Mouse (Mus musculus) right cerebral cortex, adult 2 months (tissue): Measurements from ENCODE around the gene Fcrl5.

ENCODE experiments used
- DNase-seq, 2 experiments: peaks; one replicate each; pipeline ENCODE4 v3.0.0; 2021 to 2022; ENCODE audit warnings: low spot score in 2 of 2

Fcrl5 gene

DNA sequence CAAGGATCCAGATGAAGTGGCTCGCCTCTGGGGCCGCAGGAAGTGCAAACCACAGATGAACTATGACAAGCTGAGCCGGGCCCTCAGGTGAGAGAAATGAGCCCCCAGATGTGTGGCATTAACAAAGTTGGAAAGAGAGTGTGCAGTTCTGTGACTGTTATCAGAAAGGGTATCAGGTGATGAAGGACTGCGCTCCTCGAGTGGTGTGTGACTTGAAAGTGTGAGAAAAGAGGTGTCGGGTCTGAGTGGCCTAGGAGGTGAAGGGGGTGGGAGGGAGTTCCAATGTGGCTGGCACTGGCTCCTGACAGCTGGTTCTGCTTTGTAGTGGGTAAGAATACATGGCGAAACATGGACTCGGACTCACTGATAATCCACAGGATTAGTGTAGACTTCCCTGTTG is 92.4 kb downstream of the Fcrl5 start:
- no peak for DNase-seq

DNA sequence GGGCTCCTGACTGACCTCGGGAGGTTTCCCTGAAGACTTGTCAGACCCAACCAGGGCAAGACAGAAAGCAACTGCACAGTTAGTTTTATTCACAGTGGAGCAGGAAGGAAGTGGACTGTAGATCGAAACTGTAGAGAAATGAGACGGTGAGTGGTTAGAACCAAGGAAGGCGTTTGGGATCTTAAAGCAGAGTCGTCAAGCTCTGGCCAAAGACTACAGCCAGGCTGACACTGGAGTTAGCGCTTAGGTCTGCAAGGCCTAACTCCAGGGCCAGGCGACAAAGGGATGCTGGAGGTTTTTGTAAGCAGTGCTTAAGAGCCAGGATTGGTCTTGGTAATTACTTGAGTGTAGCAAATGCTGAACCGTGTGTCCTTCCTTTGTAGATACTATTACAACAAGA is 93.3 kb downstream of the Fcrl5 start:
- no peak for DNase-seq

DNA sequence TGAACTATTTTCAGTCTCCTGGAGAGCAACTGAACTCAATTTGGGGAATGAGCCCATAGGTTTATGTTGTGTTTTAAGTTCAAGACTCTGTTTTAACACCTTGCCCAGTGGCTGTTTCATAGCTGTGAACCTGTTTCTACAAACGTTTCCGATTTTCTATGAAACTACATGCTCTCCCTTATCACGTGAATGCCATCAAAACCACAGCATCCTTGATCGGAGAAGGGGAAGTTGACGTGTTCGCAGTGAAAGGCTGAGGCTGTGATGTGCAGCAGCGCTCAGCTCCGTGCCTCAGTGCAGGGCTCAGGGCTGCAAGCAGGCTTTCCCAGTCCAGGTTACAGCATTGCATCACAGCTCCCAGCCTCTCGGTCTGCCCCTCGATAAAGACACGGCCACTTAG is 94.0 kb downstream of the Fcrl5 start:
- DNase-seq: no peak

DNA sequence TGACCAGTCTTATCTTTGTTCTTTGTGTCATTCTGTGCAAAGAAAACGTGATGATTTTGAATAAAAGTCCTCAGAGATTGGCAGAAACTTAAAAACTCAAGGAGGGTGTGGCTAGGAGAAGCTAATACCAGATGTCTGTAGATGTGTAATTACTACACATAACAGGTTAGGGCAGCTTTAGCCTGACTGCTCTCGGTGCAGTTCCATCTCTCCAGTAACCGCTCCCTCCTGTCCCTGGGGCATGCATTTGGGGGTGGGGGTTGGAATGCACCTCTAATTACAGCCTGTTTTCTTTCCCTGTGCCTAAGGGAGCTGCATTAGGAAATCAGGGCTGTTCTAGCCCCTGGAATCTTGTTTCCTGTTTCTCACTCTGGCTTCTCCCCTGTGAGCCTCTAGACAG is 94.7 kb downstream of the Fcrl5 start:
- no peak for DNase-seq

GRCm38 (mm10) chr3:87533667-87534378 is 98.2 kb downstream of the Fcrl5 start:
- no peak for DNase-seq

DNA sequence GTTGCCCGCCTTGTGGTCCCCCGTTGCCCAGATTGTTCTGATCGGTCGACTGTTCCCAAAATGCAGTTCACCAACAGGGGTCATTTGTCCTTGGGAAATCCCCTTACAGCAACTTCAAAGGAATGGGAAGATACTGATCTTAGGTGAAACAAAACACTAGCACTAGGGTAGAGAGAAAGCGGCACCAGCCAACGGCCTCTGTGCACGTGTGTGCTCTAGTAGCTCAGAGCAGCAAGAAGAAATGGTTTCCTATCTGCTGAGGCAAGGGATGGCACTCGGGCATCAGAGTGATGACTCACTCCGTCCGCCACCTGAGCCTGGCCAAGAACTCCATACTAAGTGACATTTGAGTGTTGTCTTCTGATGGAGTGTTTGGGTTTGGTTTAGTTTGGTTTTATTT is 102.5 kb downstream of the Fcrl5 start:
- no peak for DNase-seq

- DNase-seq: no peak
These were observed 104.6 kb downstream of the Fcrl5 start for GRCm38 (mm10) chr3:87540028-87540675.

DNA sequence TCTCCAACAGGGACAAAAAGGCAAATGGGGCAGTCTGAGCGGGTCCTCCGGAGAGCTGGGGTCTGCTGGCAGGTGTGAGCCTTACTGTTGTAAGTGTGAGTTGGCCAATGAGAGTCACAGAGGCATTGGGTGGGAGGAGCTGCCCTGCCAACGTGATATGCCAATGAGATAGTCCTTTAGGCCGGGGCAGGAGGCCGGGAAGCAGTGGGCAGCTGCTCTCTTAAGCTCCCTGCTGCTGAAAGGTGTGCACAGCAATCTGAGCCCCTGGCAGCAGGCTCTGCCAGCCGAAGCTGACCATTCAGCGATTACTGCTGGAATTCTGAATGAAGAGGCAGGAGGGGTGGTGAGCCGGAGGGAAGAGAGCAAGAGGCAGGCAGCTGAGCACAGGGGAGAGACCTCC is 105.1 kb downstream of the Fcrl5 start:
- DNase-seq: no peak

DNA sequence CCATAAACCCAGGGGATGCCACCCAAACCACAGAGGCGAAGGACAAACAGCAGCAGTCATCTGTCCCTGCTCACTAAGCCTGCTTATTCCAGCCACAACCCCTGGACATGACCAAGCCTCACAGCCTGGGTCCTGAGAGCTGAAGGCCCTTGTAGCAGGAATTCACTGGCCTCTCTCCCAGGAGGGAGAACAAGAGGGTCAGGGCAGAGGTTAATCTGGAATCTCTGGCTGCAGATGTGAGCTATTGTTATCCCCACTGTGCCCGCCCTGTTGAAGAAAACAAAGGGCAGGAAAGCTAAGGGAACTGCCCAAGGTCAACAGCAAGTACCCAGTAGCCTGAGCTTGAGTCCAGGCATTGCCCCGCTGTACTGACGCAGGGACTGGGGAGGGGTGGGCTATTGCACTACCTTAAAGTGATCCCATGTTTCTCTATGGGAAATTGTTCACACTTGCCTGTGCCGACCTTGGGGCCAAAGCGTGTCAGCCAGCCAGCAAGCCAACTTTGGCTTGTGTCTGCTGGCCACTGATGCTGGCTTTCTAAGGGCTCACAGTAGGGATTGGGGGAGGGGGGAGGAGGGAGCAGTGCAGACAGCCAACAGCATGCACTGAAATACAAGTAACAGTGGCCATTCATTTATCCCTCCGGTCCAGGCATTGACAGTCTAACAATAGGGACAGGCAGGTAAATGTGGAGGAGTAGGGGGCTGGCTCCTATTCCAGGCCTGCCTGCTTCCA is 107.1 kb downstream of the Fcrl5 start:
- DNase-seq: no peak

- DNase-seq: no peak
These were observed 110.0 kb downstream of the Fcrl5 start for GRCm38 (mm10) chr3:87545554-87545953.

- DNase-seq: peak; percentile 81 to 85
These were observed 110.7 kb downstream of the Fcrl5 start for GRCm38 (mm10) chr3:87546291-87546721.

DNA sequence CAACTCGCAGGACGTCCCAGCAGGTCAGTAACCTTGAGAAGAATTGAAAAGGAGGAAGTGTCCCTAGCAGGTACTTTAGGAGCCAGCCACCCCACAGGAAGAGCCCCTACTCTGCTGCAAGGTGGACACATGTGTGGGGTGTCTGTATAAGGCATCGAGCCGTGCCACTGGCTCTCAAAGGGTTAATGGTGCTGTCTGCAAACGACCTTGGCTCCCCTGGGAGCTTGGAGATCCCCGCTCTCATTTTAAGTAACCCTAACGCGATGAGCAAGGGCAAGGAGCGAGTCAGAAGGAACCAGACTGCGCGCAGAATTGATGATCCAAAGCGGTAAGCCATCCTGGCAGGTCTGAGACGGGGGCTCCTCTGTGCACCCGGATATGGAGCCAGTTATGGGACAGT is 114.3 kb downstream of the Fcrl5 start:
- no peak for DNase-seq
